Mouse (Mus musculus) liver, adult 2 months (tissue): ENCODE data around the gene Tmem199.

Experiments
- CTCF ChIP-seq: fragments of 200-500 bp; IDR thresholded peaks from 2 replicates; pipeline ENCODE4 v1.5.1; 2011; ENCODE audit warnings: low read depth, low read length, control low read depth
- POLR2A ChIP-seq: fragments of 200-500 bp; IDR thresholded peaks from 2 replicates; pipeline ENCODE4 v1.6.1; 2011; ENCODE audit warnings: low read length, control low read depth; ENCODE audit not compliant: insufficient read depth; ENCODE audit errors: extremely low read depth

GRCm38 (mm10) chr11:78536690-78537084 lies 24.7 kb upstream of the Tmem199 start:
- TF ChIP-seq CTCF (no peak), POLR2A (no peak)
